Mouse (Mus musculus) MEL (cell line): Measurements from ENCODE around the gene Depp1. TPM values are rescaled to one million over a fixed set of nuclear protein-coding genes. Genes with fewer than 3 reads are reported as not detected.

ENCODE experiments used
- DNase-seq: peaks from one replicate; pipeline ENCODE4 v3.0.0; 2011; ENCODE audit warnings: low read depth, low spot score
- H3K27ac ChIP-seq: 2 replicates; pipeline ENCODE4 v1.5.1; 2012; ENCODE audit warnings: low read depth, mild to moderate bottlenecking, control low read depth, low read length, moderate library complexity; ENCODE audit not compliant: control insufficient read depth
- H3K27me3 ChIP-seq, 2 experiments: fragments of 150-350 bp in 1 of 2; sonication (generic) in 1 of 2; 2 replicates each; pipeline ENCODE4 v1.6.1; 2012; ENCODE audit warnings: low read length in 2 of 2, mild to moderate bottlenecking in 2 of 2, improper control_type of control experiment in 1 of 2, moderate library complexity in 1 of 2; ENCODE audit not compliant: insufficient read depth in 2 of 2, control insufficient read depth in 1 of 2
- H3K36me3 ChIP-seq, 2 experiments: 2 replicates each; pipeline ENCODE4 v1.6.1; 2012 to 2014; ENCODE audit warnings: low read length in 2 of 2, improper control_type of control experiment in 1 of 2, inconsistent platforms in 1 of 2, mild to moderate bottlenecking in 1 of 2; ENCODE audit not compliant: insufficient read depth in 2 of 2, control insufficient read depth in 1 of 2
- H3K4me1 ChIP-seq, 2 experiments: fragments of 150-350 bp in 1 of 2; sonication (generic) in 1 of 2; 2 replicates each; pipeline ENCODE4 v1.6.1; 2012; ENCODE audit warnings: low read length in 2 of 2, improper control_type of control experiment in 1 of 2, mild to moderate bottlenecking in 1 of 2; ENCODE audit not compliant: insufficient read depth in 2 of 2, control insufficient read depth in 1 of 2
- H3K4me3 ChIP-seq, 2 experiments: fragments of 150-350 bp in 1 of 2; sonication (generic) in 1 of 2; 2 replicates each; pipeline ENCODE4 v1.5.1; 2012; ENCODE audit warnings: low read depth in 2 of 2, low read length in 2 of 2, mild to moderate bottlenecking in 2 of 2, moderate library complexity in 2 of 2, control low read depth in 1 of 2, improper control_type of control experiment in 1 of 2; ENCODE audit not compliant: control insufficient read depth in 1 of 2, insufficient read depth in 1 of 2
- H3K79me2 ChIP-seq: 2 replicates; pipeline ENCODE4 v1.6.1; 2012; ENCODE audit warnings: mild to moderate bottlenecking, low read length, moderate library complexity; ENCODE audit not compliant: control insufficient read depth, poor library complexity, insufficient read depth
- H3K9ac ChIP-seq: 2 replicates; pipeline ENCODE4 v1.6.1; 2012; ENCODE audit warnings: low read depth, mild to moderate bottlenecking, control low read depth, low read length, moderate library complexity; ENCODE audit not compliant: control insufficient read depth, poor library complexity, severe bottlenecking
- H3K9me3 ChIP-seq: fragments of 150-350 bp; sonication (generic); replicated peaks from 2 replicates; pipeline ENCODE4 v1.6.1; 2012; ENCODE audit warnings: mild to moderate bottlenecking, low read length, improper control_type of control experiment, moderate library complexity; ENCODE audit not compliant: insufficient read depth
- BHLHE40 ChIP-seq: IDR thresholded peaks from 2 replicates; pipeline ENCODE4 v1.6.1; 2012; ENCODE audit warnings: low read depth, mild to moderate bottlenecking, inconsistent platforms, low read length, improper control_type of control experiment, borderline replicate concordance
- CHD2 ChIP-seq: IDR thresholded peaks from 2 replicates; pipeline ENCODE4 v1.6.1; 2011; ENCODE audit warnings: low read length, improper control_type of control experiment
- CTCF ChIP-seq, 3 experiments: IDR thresholded peaks in 2 of 3; conservative IDR thresholded peaks in 1 of 3; 2 replicates each; pipeline ENCODE4 v1.5.1; 2011 to 2012; ENCODE audit warnings: low read length in 3 of 3, low read depth in 2 of 3, mild to moderate bottlenecking in 2 of 3, improper control_type of control experiment in 1 of 3, inconsistent platforms in 1 of 3, mixed read lengths in 1 of 3, moderate library complexity in 1 of 3; ENCODE audit not compliant: control insufficient read depth in 1 of 3, insufficient read depth in 1 of 3, poor library complexity in 1 of 3, severe bottlenecking in 1 of 3
- E2F4 ChIP-seq: IDR thresholded peaks from 2 replicates; pipeline ENCODE4 v1.6.1; 2011; ENCODE audit warnings: low read depth, low read length, improper control_type of control experiment, borderline replicate concordance
- ELF1 ChIP-seq: IDR thresholded peaks from 2 replicates; pipeline ENCODE4 v1.6.1; 2014; ENCODE audit warnings: low read depth, mild to moderate bottlenecking, inconsistent platforms, low read length, improper control_type of control experiment, moderate library complexity
- EP300 ChIP-seq, 2 experiments: IDR thresholded peaks; 2 replicates each; pipeline ENCODE4 v1.6.1; 2011; ENCODE audit warnings: improper control_type of control experiment in 2 of 2, low read length in 2 of 2, low read depth in 1 of 2, mild to moderate bottlenecking in 1 of 2
- HCFC1 ChIP-seq: IDR thresholded peaks from 2 replicates; pipeline ENCODE4 v1.6.1; 2012; ENCODE audit warnings: low read depth, mild to moderate bottlenecking, inconsistent platforms, low read length, improper control_type of control experiment, moderate library complexity
- KAT2A ChIP-seq: conservative IDR thresholded peaks from 2 replicates; pipeline ENCODE4 v1.6.1; 2012; ENCODE audit warnings: low read depth, low read length, improper control_type of control experiment, inconsistent platforms
- MAZ ChIP-seq: IDR thresholded peaks from 2 replicates; pipeline ENCODE4 v1.6.1; 2012; ENCODE audit warnings: low read depth, mild to moderate bottlenecking, inconsistent platforms, low read length, improper control_type of control experiment
- MYB ChIP-seq: IDR thresholded peaks from 2 replicates; pipeline ENCODE4 v1.6.1; 2011; ENCODE audit warnings: mild to moderate bottlenecking, low read depth, low read length, improper control_type of control experiment
- NRF1 ChIP-seq: IDR thresholded peaks from 2 replicates; pipeline ENCODE4 v1.6.1; 2014; ENCODE audit warnings: low read depth, mild to moderate bottlenecking, inconsistent platforms, low read length, improper control_type of control experiment, moderate library complexity; ENCODE audit not compliant: poor library complexity, insufficient read depth, severe bottlenecking
- POLR2A ChIP-seq, 2 experiments: IDR thresholded peaks; 2 replicates each; pipeline ENCODE4 v1.6.1; 2011 to 2012; ENCODE audit warnings: low read length in 2 of 2, mild to moderate bottlenecking in 2 of 2, control low read depth in 1 of 2, improper control_type of control experiment in 1 of 2, low read depth in 1 of 2, moderate library complexity in 1 of 2; ENCODE audit not compliant: control insufficient read depth in 1 of 2, insufficient read depth in 1 of 2, poor library complexity in 1 of 2
- POLR2AphosphoS5 ChIP-seq: IDR thresholded peaks from 2 replicates; pipeline ENCODE4 v1.6.1; 2012; ENCODE audit warnings: low read depth, borderline replicate concordance, mild to moderate bottlenecking, inconsistent platforms, low read length, moderate library complexity, mixed read lengths
- RAD21 ChIP-seq: IDR thresholded peaks from 2 replicates; pipeline ENCODE4 v1.6.1; 2011; ENCODE audit warnings: mild to moderate bottlenecking, low read depth, low read length, improper control_type of control experiment
- RCOR1 ChIP-seq: IDR thresholded peaks from 2 replicates; pipeline ENCODE4 v1.6.1; 2012; ENCODE audit warnings: low read depth, mild to moderate bottlenecking, inconsistent platforms, low read length, improper control_type of control experiment
- SIN3A ChIP-seq: IDR thresholded peaks from 2 replicates; pipeline ENCODE4 v1.6.1; 2012; ENCODE audit warnings: low read length, improper control_type of control experiment, inconsistent platforms
- SMC3 ChIP-seq: IDR thresholded peaks from 2 replicates; pipeline ENCODE4 v1.6.1; 2011; ENCODE audit warnings: low read depth, low read length, improper control_type of control experiment
- TAL1 ChIP-seq: IDR thresholded peaks from 2 replicates; pipeline ENCODE4 v1.6.1; 2012; ENCODE audit warnings: mild to moderate bottlenecking, inconsistent platforms, low read length, moderate library complexity, mixed read lengths
- TCF12 ChIP-seq: IDR thresholded peaks from 2 replicates; pipeline ENCODE4 v1.6.1; 2014; ENCODE audit warnings: low read depth, mild to moderate bottlenecking, inconsistent platforms, low read length, improper control_type of control experiment, moderate library complexity
- ZNF384 ChIP-seq: IDR thresholded peaks from 2 replicates; pipeline ENCODE4 v1.6.1; 2012; ENCODE audit warnings: low read depth, mild to moderate bottlenecking, inconsistent platforms, low read length, improper control_type of control experiment
- polyA plus RNA-seq, 2 experiments: library from polyadenylated mRNA; stranded (reverse) in 1 of 2; unstranded in 1 of 2; fragments of >175 nt in 1 of 2; fragments of >200 nt in 1 of 2; gene quantifications; 2 replicates each; pipeline versions ENCODE4 v1.2.1 to v1.2.4; 2012; ENCODE audit warnings: low replicate concordance in 2 of 2, low read depth in 1 of 2; ENCODE audit not compliant: insufficient read length in 2 of 2, insufficient read depth in 1 of 2, missing spikeins in 1 of 2
- total RNA-seq: library from RNA; depleted of rRNA; stranded (reverse); fragments of 300-350 nt; gene quantifications from 2 replicates; pipeline ENCODE4 v1.2.3, GENCODE M21; 2012

Gene Depp1
- total and polyA plus RNA-seq, 3 experiments: not detected

- H3K4me1 ChIP-seq: no peaks in the 10 kb centered on the region
- H3K79me2 ChIP-seq: no peaks in the 10 kb centered on the region
- DNase-seq: no peak
- H3K4me3 ChIP-seq: no peak overlapping the region
- no peak overlapping the region for H3K9ac ChIP-seq
- H3K36me3 ChIP-seq: no peaks in the 10 kb centered on the region
- H3K9me3 ChIP-seq: no peaks in the 10 kb centered on the region
- no peaks in the 10 kb centered on the region for H3K27me3 ChIP-seq
- H3K27ac ChIP-seq: no peak overlapping the region
- no peak for TF ChIP-seq TCF12
- TF ChIP-seq ELF1: no peak
- no peak for TF ChIP-seq POLR2A (IDR thresholded peaks at IDR 0.05; ENCODE audit: control insufficient read depth in 1 of 2, insufficient read depth in 1 of 2, low read depth in 1 of 2, low read length in 2 of 2, poor library complexity in 1 of 2)
- TF ChIP-seq, all 39 proteins: peak for 0
Measured at GRCm38 (mm10) chr6:116635251-116636180, 14.9 kb upstream of the Depp1 start.

- Histone ChIP-seq H3K4me3 (no peak overlapping the region), H3K27ac (no peak overlapping the region), H3K9ac (no peak overlapping the region), H3K27me3 (no peaks in the 10 kb centered on the region), H3K36me3 (no peaks in the 10 kb centered on the region), H3K9me3 (no peaks in the 10 kb centered on the region), H3K79me2 (no peaks in the 10 kb centered on the region), H3K4me1 (no peaks in the 10 kb centered on the region)
- no peak for DNase-seq
- TF ChIP-seq TCF12 (no peak), E2F4 (no peak), BHLHE40 (no peak), EP300 (IDR thresholded peaks at IDR 0.05; ENCODE audit: low read depth in 1 of 2, low read length in 2 of 2) (no peak), CTCF (IDR thresholded peaks at IDR 0.05 in 2 of 3, conservative IDR thresholded peaks at IDR 0.05 in 1 of 3; ENCODE audit: control insufficient read depth in 1 of 3, insufficient read depth in 1 of 3, low read depth in 2 of 3, low read length in 3 of 3, poor library complexity in 1 of 3, severe bottlenecking in 1 of 3) (no peak), HCFC1 (no peak), NRF1 (no peak), RCOR1 (no peak), ZNF384 (no peak), TAL1 (no peak), CHD2 (no peak), KAT2A (no peak), MYB (no peak), SMC3 (no peak), POLR2A (IDR thresholded peaks at IDR 0.05; ENCODE audit: control insufficient read depth in 1 of 2, insufficient read depth in 1 of 2, low read depth in 1 of 2, low read length in 2 of 2, poor library complexity in 1 of 2) (no peak), MAZ (no peak), POLR2AphosphoS5 (no peak), RAD21 (no peak), SIN3A (no peak)
Measured at GRCm38 (mm10) chr6:116636581-116637235, 13.7 kb upstream of the Depp1 start.
